14 mouse cellular contexts compared by ENCODE assay signal in the genomic region with DNA sequence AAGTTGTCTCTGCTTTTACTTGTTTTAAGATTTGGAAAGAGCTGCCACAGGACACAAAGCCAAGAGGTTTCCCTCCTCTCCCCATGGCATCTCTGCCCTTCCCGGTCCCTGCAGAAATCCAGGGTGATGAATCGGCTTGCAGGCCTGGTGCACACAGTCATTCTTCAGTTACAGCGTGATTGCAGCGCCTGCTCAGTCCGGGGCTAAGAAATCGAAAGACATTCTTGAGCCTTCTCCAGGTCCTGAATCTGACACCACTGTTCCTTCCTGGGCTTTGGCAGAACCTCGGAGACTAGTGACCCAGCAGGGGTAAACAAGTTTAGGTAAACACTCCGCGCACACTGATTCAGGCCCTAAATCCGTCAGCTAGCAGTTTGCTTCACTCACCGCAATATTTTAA.
DNase-seq lines count a peak whose midpoint lies in the region; ATAC-seq and TF ChIP-seq lines count a peak whose summit lies in the region.
"Had no signal": no experiment of that assay in that cellular context is flagged by ENCODE, and none has a peak within 500 bp of the region (broad histone marks: within the 10 kb centered on the region; RNA-seq: fewer than 3 reads in every experiment).

No protein-coding gene starts in this region.

- DNase-seq in kidney, adult 2 months: peak; percentile 34
- DNase-seq in kidney, postnatal 10 days: no peak
- peak; percentile 71 for DNase-seq in embryonic facial prominence, embryonic 14.5 days (ENCODE audit: low spot score)
- DNase-seq in kidney, postnatal 36 days: peak; percentile 15 to 27
- DNase-seq in thymus, postnatal 0 days (ENCODE audit: low spot score): no peak
- no peak for DNase-seq in embryo, embryonic 9.5 days (ENCODE audit: extremely low spot score)
- no peak for DNase-seq in spleen, postnatal 14 days (ENCODE audit: low spot score in 2 of 2)
- DNase-seq: cerebellum, adult 9-10 months had no signal

- no peak for TF ChIP-seq CTCF in kidney, adult 2 months (conservative IDR thresholded peaks at IDR 0.05; ENCODE audit: insufficient read depth, insufficient read length, low read depth, low read length)

- 23% methylated on average over 11 of the region's 11 CpGs for WGBS in kidney, adult 2 months
- 12% methylated on average over 11 of the region's 11 CpGs for WGBS in embryonic facial prominence, embryonic 14.5 days
- 13% methylated on average over 11 of the region's 11 CpGs for WGBS in stomach, embryonic 14.5 days

- H3K27me3 ChIP-seq in kidney, adult 2 months (replicated peaks; ENCODE audit: control insufficient read depth, insufficient read depth, low read length): no peaks in the 10 kb centered on the region
- 0 out of 2 replicates have a peak, but pooled peaks cover 3% of the 10 kb centered on the region for H3K27me3 ChIP-seq in embryonic facial prominence, embryonic 14.5 days (replicated peaks; ENCODE audit: control insufficient read depth, insufficient read depth, low read length)
- H3K27me3 ChIP-seq in stomach, embryonic 14.5 days (ENCODE audit: control insufficient read depth, insufficient read depth, low read length): no peaks in the 10 kb centered on the region

- no peak for TF ChIP-seq POLR2A in kidney, adult 2 months (IDR thresholded peaks at IDR 0.05; ENCODE audit: low read depth, low read length)

- H3K9ac ChIP-seq in embryonic facial prominence, embryonic 14.5 days (ENCODE audit: low read depth, low read length): peak overlapping the region; percentile 7; the same call in 1 of the 2 replicates
- no peak overlapping the region for H3K9ac ChIP-seq in stomach, embryonic 14.5 days (replicated peaks; ENCODE audit: low read depth, low read length)
- H3K9ac ChIP-seq: hindbrain, embryonic 12.5 days; midbrain, embryonic 13.5 days; neural tube, embryonic 15.5 days had no signal

- H3K27ac ChIP-seq in kidney, adult 2 months (ENCODE audit: insufficient read depth, low read depth, low read length): no peak overlapping the region
- H3K27ac ChIP-seq in embryonic facial prominence, embryonic 14.5 days (replicated peaks; ENCODE audit: low read depth, low read length): peak overlapping the region; percentile 33; the same call in 1 of the 2 replicates
- peak overlapping the region; percentile 84 for H3K27ac ChIP-seq in stomach, embryonic 14.5 days (ENCODE audit: low read length)
- H3K27ac ChIP-seq: forebrain, embryonic 10.5 days; hindbrain, embryonic 12.5 days; midbrain, embryonic 13.5 days; neural tube, embryonic 15.5 days had no signal

- H3K9me3 ChIP-seq in embryonic facial prominence, embryonic 14.5 days (ENCODE audit: control insufficient read depth, low read length): 0 out of 2 replicates have a peak, but pooled peaks cover 8% of the 10 kb centered on the region
- H3K9me3 ChIP-seq in stomach, embryonic 14.5 days (ENCODE audit: control insufficient read depth, low read depth, low read length): no peaks in the 10 kb centered on the region; the same call in 1 of the 2 replicates
- H3K9me3 ChIP-seq: hindbrain, embryonic 12.5 days; midbrain, embryonic 13.5 days; neural tube, embryonic 15.5 days had no signal

- no peaks in the 10 kb centered on the region for H3K4me1 ChIP-seq in kidney, adult 2 months (ENCODE audit: control insufficient read depth, insufficient read depth, low read length)
- 0 out of 2 replicates have a peak, but pooled peaks cover 3% of the 10 kb centered on the region for H3K4me1 ChIP-seq in embryonic facial prominence, embryonic 14.5 days (ENCODE audit: control insufficient read depth, insufficient read depth, low read length)
- H3K4me1 ChIP-seq in stomach, embryonic 14.5 days (ENCODE audit: control insufficient read depth, insufficient read depth, low read length): peaks cover 25% of the 10 kb centered on the region; the same call in 1 of the 2 replicates

- H3K36me3 ChIP-seq in kidney, adult 2 months (ENCODE audit: control insufficient read depth, insufficient read depth, low read length): no peaks in the 10 kb centered on the region
- no peaks in the 10 kb centered on the region for H3K36me3 ChIP-seq in embryonic facial prominence, embryonic 14.5 days (ENCODE audit: control insufficient read depth, insufficient read depth, low read length)
- no peaks in the 10 kb centered on the region for H3K36me3 ChIP-seq in stomach, embryonic 14.5 days (ENCODE audit: control insufficient read depth, insufficient read depth, low read length)
- H3K36me3 ChIP-seq: forebrain, embryonic 10.5 days; hindbrain, embryonic 12.5 days; midbrain, embryonic 13.5 days; neural tube, embryonic 15.5 days had no signal

- peak overlapping the region; percentile 15; the same call in 1 of the 2 replicates for H3K4me2 ChIP-seq in embryonic facial prominence, embryonic 14.5 days (ENCODE audit: low read depth, low read length)
- H3K4me2 ChIP-seq in stomach, embryonic 14.5 days (replicated peaks; ENCODE audit: low read depth, low read length): no peak overlapping the region; the same call in 1 of the 2 replicates
- H3K4me2 ChIP-seq: hindbrain, embryonic 12.5 days; liver, embryonic 11.5 days; midbrain, embryonic 13.5 days; neural tube, embryonic 15.5 days had no signal

- peak; percentile 62 for ATAC-seq in embryonic facial prominence, embryonic 14.5 days (ENCODE audit: low read depth)
- ATAC-seq in stomach, embryonic 14.5 days (ENCODE audit: insufficient number of reproducible peaks, insufficient read depth, low FRiP score, low read depth): no peak
- ATAC-seq: midbrain, embryonic 13.5 days had no signal

- H3K4me3 ChIP-seq in kidney, adult 2 months (ENCODE audit: insufficient read depth, low read depth, low read length): no peak overlapping the region
- no peak overlapping the region for H3K4me3 ChIP-seq in embryonic facial prominence, embryonic 14.5 days (ENCODE audit: low read depth, low read length)
- no peak overlapping the region for H3K4me3 ChIP-seq in stomach, embryonic 14.5 days (ENCODE audit: low read depth, low read length)
- H3K4me3 ChIP-seq: forebrain, embryonic 10.5 days; hindbrain, embryonic 12.5 days; midbrain, embryonic 13.5 days; neural tube, embryonic 15.5 days had no signal

Comparison
In these comparisons a context has a peak if more than half of its experiments do, and no peak if none do; other contexts are left out.
1. DNase-seq: peak in kidney, adult 2 months (single experiment), embryonic facial prominence, embryonic 14.5 days (single experiment) and kidney, postnatal 36 days (2 of 2); none in kidney, postnatal 10 days (single experiment), thymus, postnatal 0 days (single experiment), embryo, embryonic 9.5 days (single experiment) and spleen, postnatal 14 days (0 of 2).